Mouse (Mus musculus): ENCODE measurements at regions not wholly inside any gene's neighbourhood (a gene's known extent, or its start where the extent isn't known, plus 50 kb on each side); places are given as distances from the start of the nearest gene placed in this dataset.
"Not testable (repeated sequence)": the region's sequence is repeated elsewhere in the genome, so short reads cannot be mapped to it uniquely, and the experiment has no call there.

DNA sequence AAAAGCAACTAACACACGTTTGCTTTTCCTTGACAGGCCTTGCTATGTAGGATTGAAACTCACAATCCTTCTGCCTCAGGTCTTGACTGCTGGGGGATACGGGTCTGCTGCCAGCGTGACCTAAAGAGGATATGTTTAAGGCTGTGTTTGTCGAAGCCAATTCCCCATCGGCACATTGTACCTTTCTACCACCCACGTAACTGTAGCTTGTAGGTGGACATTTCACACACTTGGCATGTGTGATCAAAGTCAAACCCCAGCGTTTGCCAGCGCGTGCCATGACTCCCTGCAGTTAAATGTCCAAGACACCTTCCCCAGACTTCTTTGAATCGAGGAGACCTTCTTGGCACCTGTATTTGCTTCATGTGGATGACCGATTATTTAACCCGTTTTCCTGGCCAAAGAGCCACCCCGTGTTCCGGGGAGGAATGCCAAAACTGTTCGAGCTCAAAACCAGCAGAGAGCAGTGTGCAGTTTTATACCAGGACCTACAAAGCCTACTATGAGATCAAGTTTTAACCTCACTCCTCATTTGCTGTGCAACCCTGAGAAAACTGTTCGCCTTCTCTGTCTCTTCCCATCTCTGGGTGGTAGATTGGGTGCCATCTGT is 395.4 kb upstream of the Zfp507 start:
- Histone ChIP-seq H3K27me3 (replicated peaks; ENCODE audit: control insufficient read depth, insufficient read depth, low read length) (no peaks in the 10 kb centered on the region), H3K27ac (replicated peaks; ENCODE audit: low read depth, low read length) (no peak overlapping the region), H3K4me2 (ENCODE audit: low read depth, low read length) (no peak overlapping the region), H3K4me3 (ENCODE audit: low read depth, low read length) (no peak overlapping the region), H3K36me3 (ENCODE audit: control insufficient read depth, insufficient read depth, low read length) (no peaks in the 10 kb centered on the region), H3K9ac (ENCODE audit: low read depth, low read length) (no peak overlapping the region), H3K4me1 (ENCODE audit: control insufficient read depth, insufficient read depth, low read length) (no peaks in the 10 kb centered on the region), H3K9me3 (ENCODE audit: control insufficient read depth, low read length) (no peaks in the 10 kb centered on the region)
- no peak for ATAC-seq (ENCODE audit: low read depth)
- WGBS = 91% methylated on average over 16 of the region's 16 CpGs
- no peak for DNase-seq (ENCODE audit: low spot score)

DNA sequence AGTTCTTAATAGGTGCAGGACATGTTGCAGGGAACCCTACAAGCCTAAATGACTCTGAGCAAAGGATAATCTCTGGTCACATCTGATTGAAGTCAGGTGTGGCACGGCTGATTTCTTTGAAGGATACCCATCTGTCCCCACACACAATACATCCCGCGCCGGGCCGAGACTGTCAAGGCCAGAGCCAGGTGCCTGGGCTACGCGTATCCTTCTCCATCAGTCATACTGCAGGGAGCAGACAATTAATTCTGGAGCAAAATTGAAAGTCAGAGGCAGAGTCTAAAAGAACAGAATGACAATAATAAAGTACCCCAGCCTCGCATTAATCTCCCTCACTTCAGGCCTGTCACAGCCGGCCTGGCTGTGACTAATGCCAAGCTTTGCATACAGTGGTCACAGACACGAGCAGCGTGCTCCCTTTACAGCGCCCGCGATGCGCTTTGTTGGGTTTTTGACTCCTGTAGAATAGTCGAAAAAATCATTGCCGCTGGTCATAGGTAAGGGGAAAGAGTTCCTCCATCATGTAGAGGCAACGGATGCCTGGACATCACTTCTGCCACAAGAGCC is 393.4 kb upstream of the Zfp507 start:
- Histone ChIP-seq H3K4me3 (ENCODE audit: low read depth, low read length) (no peak overlapping the region), H3K36me3 (ENCODE audit: control insufficient read depth, insufficient read depth, low read length) (no peaks in the 10 kb centered on the region), H3K4me1 (ENCODE audit: control insufficient read depth, insufficient read depth, low read length) (no peaks in the 10 kb centered on the region), H3K9ac (ENCODE audit: low read depth, low read length) (no peak overlapping the region), H3K27me3 (replicated peaks; ENCODE audit: control insufficient read depth, insufficient read depth, low read length) (no peaks in the 10 kb centered on the region), H3K4me2 (ENCODE audit: low read depth, low read length) (no peak overlapping the region), H3K27ac (replicated peaks; ENCODE audit: low read depth, low read length) (no peak overlapping the region), H3K9me3 (ENCODE audit: control insufficient read depth, low read length) (no peaks in the 10 kb centered on the region)
- DNase-seq (ENCODE audit: low spot score) (no peak), ATAC-seq (ENCODE audit: low read depth) (no peak)
- WGBS = 89% methylated on average over 18 of the region's 18 CpGs

DNA sequence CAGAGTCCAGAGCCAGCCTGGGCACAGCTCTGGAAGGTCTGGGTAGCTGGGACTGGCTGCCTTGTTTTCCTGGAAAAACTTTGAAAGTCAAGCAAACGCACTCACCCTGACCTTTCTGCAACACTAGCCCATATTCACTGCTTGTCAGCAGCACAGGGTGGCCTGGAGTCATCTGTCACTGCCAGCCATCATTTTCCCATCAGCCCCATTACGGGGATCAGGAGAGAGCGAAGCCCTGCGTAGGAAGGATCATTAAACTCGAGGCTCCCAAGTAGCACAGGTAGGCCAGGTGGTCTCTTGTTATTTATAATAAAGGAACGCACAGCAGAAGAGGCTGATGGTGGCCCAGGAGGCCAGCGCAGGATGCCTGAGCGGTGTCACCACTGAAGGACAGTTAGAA is 389.8 kb upstream of the Zfp507 start:
- 74% methylated on average over 8 of the region's 8 CpGs for WGBS
- no peaks in the 10 kb centered on the region for H3K9me3 ChIP-seq (ENCODE audit: control insufficient read depth, low read length)
- H3K4me1 ChIP-seq (ENCODE audit: control insufficient read depth, insufficient read depth, low read length) = no peaks in the 10 kb centered on the region
- H3K4me3 ChIP-seq (ENCODE audit: low read depth, low read length) = no peak overlapping the region
- ATAC-seq (ENCODE audit: low read depth) = no peak
- no peaks in the 10 kb centered on the region for H3K27me3 ChIP-seq (replicated peaks; ENCODE audit: control insufficient read depth, insufficient read depth, low read length)
- H3K36me3 ChIP-seq (ENCODE audit: control insufficient read depth, insufficient read depth, low read length) = no peaks in the 10 kb centered on the region
- no peak overlapping the region for H3K9ac ChIP-seq (ENCODE audit: low read depth, low read length)
- no peak overlapping the region for H3K4me2 ChIP-seq (ENCODE audit: low read depth, low read length)
- DNase-seq (ENCODE audit: low spot score) = no peak
- H3K27ac ChIP-seq (replicated peaks; ENCODE audit: low read depth, low read length) = no peak overlapping the region

DNA sequence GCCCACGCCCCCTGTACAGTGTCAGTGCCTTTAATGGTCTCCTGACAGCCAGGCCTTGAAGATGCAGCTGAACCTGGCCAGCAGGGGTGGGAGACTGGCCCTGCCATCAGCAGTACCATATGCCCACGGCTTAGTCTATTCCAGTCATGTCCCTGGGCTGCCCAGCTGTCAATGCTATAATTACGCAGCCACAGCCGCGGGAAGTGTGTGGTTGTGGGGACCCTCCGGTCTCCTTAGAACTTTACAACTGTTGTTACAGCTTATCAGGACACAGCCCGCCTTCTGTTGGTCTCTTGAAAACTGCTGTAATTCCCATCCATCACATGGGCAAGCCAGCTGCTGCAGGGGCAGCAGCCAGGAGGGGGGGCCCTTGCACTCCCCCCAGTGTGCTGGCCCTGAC is 375.1 kb upstream of the Zfp507 start:
- 74% methylated on average over 7 of the region's 7 CpGs for WGBS
- Histone ChIP-seq H3K9ac (ENCODE audit: low read depth, low read length) (no peak overlapping the region), H3K4me2 (ENCODE audit: low read depth, low read length) (no peak overlapping the region), H3K36me3 (ENCODE audit: control insufficient read depth, insufficient read depth, low read length) (no peaks in the 10 kb centered on the region), H3K27ac (replicated peaks; ENCODE audit: low read depth, low read length) (no peak overlapping the region), H3K4me3 (ENCODE audit: low read depth, low read length) (no peak overlapping the region), H3K4me1 (ENCODE audit: control insufficient read depth, insufficient read depth, low read length) (no peaks in the 10 kb centered on the region), H3K9me3 (ENCODE audit: control insufficient read depth, low read length) (no peaks in the 10 kb centered on the region), H3K27me3 (replicated peaks; ENCODE audit: control insufficient read depth, insufficient read depth, low read length) (no peaks in the 10 kb centered on the region)
- ATAC-seq (ENCODE audit: low read depth) (peak; percentile 68; the same call in 1 of the 2 replicates), DNase-seq (ENCODE audit: low spot score) (peak; percentile 48)

DNA sequence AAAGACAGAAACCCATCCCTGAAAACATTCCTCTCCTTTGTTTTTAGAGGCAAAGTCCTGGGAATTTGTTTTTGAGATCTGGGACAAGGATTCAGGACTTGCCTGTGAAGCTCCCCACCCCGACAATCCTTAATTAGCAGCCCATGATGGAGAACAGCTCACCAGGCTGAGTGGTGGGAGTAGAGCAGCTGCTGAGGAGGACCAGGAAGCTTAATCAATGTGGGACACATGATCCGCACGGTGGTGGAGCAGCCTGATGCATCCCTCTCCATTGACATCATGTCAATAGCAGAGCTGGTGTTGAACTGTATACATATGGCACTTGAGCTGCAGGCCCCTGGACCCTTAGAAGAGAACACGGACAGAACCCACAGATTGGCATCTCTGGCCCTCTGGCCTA is 372.5 kb upstream of the Zfp507 start:
- no peak for DNase-seq (ENCODE audit: low spot score)
- H3K4me1 ChIP-seq (ENCODE audit: control insufficient read depth, insufficient read depth, low read length) = no peaks in the 10 kb centered on the region
- no peak overlapping the region for H3K4me3 ChIP-seq (ENCODE audit: low read depth, low read length)
- no peaks in the 10 kb centered on the region for H3K36me3 ChIP-seq (ENCODE audit: control insufficient read depth, insufficient read depth, low read length)
- no peak overlapping the region for H3K4me2 ChIP-seq (ENCODE audit: low read depth, low read length)
- no peaks in the 10 kb centered on the region for H3K27me3 ChIP-seq (replicated peaks; ENCODE audit: control insufficient read depth, insufficient read depth, low read length)
- WGBS = 77% methylated on average over 4 of the region's 4 CpGs
- H3K27ac ChIP-seq (replicated peaks; ENCODE audit: low read depth, low read length) = no peak overlapping the region
- no peak for ATAC-seq (ENCODE audit: low read depth)
- 0 out of 2 replicates have a peak, but pooled peaks cover 4% of the 10 kb centered on the region for H3K9me3 ChIP-seq (ENCODE audit: control insufficient read depth, low read length)
- no peak overlapping the region for H3K9ac ChIP-seq (ENCODE audit: low read depth, low read length)

DNA sequence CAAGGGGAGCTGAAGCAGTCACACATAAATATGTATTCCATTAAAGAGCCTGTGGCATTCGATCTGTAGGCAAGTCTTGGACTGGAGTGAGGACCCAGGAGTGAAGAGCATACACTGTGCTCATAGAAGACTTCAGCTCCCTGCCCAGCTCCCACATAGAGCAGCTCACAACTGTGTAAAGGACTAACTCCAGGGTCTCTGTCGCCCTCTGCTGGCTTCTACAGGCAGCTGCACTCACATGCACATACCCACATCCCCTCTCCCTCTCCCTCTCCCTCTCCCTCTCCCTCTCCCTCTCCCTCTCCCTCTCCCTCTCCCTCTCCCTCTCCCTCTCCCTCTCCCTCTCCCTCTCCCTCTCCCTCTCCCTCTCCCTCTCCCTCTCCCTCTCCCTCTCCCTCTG is 369.7 kb upstream of the Zfp507 start:
- H3K27ac ChIP-seq (replicated peaks; ENCODE audit: low read depth, low read length); H3K36me3 ChIP-seq (ENCODE audit: control insufficient read depth, insufficient read depth, low read length); H3K4me1 ChIP-seq (ENCODE audit: control insufficient read depth, insufficient read depth, low read length); H3K9ac ChIP-seq (ENCODE audit: low read depth, low read length); DNase-seq (ENCODE audit: low spot score); H3K27me3 ChIP-seq (replicated peaks; ENCODE audit: control insufficient read depth, insufficient read depth, low read length); H3K4me3 ChIP-seq (ENCODE audit: low read depth, low read length); H3K4me2 ChIP-seq (ENCODE audit: low read depth, low read length); ATAC-seq (ENCODE audit: low read depth); H3K9me3 ChIP-seq (ENCODE audit: control insufficient read depth, low read length): not testable (repeated sequence)
- 52% methylated on average over 2 of the region's 2 CpGs for WGBS

DNA sequence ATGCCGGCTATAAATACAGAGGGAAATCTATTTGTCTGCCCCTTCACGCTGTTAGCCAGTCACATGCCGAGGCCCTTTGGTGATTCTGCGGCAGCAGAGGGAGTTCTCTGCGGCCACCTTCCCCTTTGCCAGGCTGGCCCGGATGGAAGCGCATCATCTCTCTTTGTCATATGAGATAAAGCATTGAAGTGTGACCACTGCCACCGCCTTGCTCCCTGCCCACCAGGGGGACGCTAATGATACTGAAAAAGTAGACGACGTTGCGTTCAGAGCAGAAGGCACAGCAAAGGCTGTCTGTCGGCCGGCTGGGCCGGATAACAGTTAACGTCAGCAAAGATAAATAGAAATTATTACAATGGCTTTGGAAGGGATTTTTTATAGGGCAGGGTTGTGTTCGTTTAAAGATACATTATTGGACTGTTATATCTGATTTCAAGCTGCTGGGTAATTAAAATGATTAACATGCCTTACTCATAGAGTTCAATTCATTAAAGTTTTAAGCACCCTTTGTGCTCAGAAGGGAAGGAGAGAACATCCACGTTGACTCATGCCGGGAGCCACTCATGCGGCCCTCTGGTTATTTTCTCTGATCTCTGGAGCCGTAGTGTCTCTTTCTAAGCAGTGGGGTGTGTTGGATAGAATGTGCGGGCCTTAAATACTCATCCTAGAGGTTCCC is 354.6 kb upstream of the Zfp507 start:
- Histone ChIP-seq H3K9ac (ENCODE audit: low read depth, low read length) (no peak overlapping the region), H3K27ac (replicated peaks; ENCODE audit: low read depth, low read length) (no peak overlapping the region), H3K4me2 (ENCODE audit: low read depth, low read length) (no peak overlapping the region), H3K27me3 (replicated peaks; ENCODE audit: control insufficient read depth, insufficient read depth, low read length) (no peaks in the 10 kb centered on the region), H3K4me1 (ENCODE audit: control insufficient read depth, insufficient read depth, low read length) (peaks cover 5% of the 10 kb centered on the region; the same call in 1 of the 2 replicates), H3K4me3 (ENCODE audit: low read depth, low read length) (no peak overlapping the region), H3K9me3 (ENCODE audit: control insufficient read depth, low read length) (no peaks in the 10 kb centered on the region), H3K36me3 (ENCODE audit: control insufficient read depth, insufficient read depth, low read length) (no peaks in the 10 kb centered on the region)
- DNase-seq (ENCODE audit: low spot score) (no peak), ATAC-seq (ENCODE audit: low read depth) (no peak)
- WGBS = 61% methylated on average over 22 of the region's 22 CpGs

DNA sequence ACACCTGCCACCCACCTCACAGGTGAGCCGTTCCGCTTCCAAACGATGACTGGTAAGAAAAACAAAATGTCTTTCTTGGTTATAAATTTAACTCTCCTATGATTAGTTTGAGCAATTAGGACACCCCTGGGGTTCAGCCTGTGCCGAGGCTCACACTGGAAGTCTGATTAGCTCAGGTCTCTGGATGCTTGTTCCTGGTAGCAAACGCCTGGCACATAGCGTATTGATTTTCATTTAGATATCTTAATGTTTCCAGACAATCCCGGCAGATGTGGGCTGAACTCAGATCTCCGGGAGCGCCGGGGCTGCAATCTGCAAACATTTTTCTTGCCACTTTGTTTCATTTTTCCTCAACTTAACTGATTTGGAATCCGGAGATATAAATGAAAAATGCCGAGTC is 353.8 kb upstream of the Zfp507 start:
- Histone ChIP-seq H3K27me3 (replicated peaks; ENCODE audit: control insufficient read depth, insufficient read depth, low read length) (no peaks in the 10 kb centered on the region), H3K4me3 (ENCODE audit: low read depth, low read length) (no peak overlapping the region), H3K9me3 (ENCODE audit: control insufficient read depth, low read length) (no peaks in the 10 kb centered on the region), H3K4me1 (ENCODE audit: control insufficient read depth, insufficient read depth, low read length) (peaks cover 5% of the 10 kb centered on the region; the same call in 1 of the 2 replicates), H3K4me2 (ENCODE audit: low read depth, low read length) (no peak overlapping the region; the same call in 1 of the 2 replicates), H3K27ac (replicated peaks; ENCODE audit: low read depth, low read length) (no peak overlapping the region), H3K9ac (ENCODE audit: low read depth, low read length) (no peak overlapping the region), H3K36me3 (ENCODE audit: control insufficient read depth, insufficient read depth, low read length) (no peaks in the 10 kb centered on the region)
- 51% methylated on average over 12 of the region's 12 CpGs for WGBS
- ATAC-seq (ENCODE audit: low read depth) (no peak), DNase-seq (ENCODE audit: low spot score) (no peak)

DNA sequence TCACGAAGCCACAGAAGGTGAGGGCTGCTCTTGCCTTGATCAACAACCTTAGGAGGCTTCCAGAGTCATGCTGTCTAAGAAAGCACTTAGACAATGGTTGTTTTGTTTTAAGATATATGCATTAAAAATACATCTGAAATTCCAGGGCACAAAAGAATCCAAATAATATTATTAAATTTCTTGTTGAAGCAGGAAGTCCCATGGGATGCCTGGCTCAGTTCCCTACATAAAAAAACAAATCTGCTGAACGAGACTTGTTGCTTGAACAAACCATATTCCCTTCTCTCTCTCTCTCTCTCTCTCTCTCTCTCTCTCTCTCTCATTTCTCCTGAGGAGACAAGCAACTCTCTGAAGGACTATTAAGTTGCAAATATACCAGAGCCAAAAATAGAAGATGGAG is 352.8 kb upstream of the Zfp507 start:
- Histone ChIP-seq H3K27me3 (replicated peaks; ENCODE audit: control insufficient read depth, insufficient read depth, low read length) (no peaks in the 10 kb centered on the region), H3K4me3 (ENCODE audit: low read depth, low read length) (no peak overlapping the region), H3K9me3 (ENCODE audit: control insufficient read depth, low read length) (no peaks in the 10 kb centered on the region), H3K9ac (ENCODE audit: low read depth, low read length) (no peak overlapping the region), H3K27ac (replicated peaks; ENCODE audit: low read depth, low read length) (no peak overlapping the region), H3K4me1 (ENCODE audit: control insufficient read depth, insufficient read depth, low read length) (peaks cover 5% of the 10 kb centered on the region; the same call in 1 of the 2 replicates), H3K4me2 (ENCODE audit: low read depth, low read length) (no peak overlapping the region), H3K36me3 (ENCODE audit: control insufficient read depth, insufficient read depth, low read length) (no peaks in the 10 kb centered on the region)
- ATAC-seq (ENCODE audit: low read depth) (no peak; the same call in 1 of the 2 replicates), DNase-seq (ENCODE audit: low spot score) (peak; percentile 62)
- WGBS = 42% methylated on average over 2 of the region's 2 CpGs

All from embryonic facial prominence, embryonic 14.5 days (tissue).